Mouse (Mus musculus): ENCODE measurements around the gene Bcor. TPM values are rescaled to one million over a fixed set of nuclear protein-coding genes. Genes with fewer than 3 reads are reported as not detected.

Bcor gene
- polyA plus RNA-seq, 1 experiment from 2014 or later = 14.5 TPM

DNA sequence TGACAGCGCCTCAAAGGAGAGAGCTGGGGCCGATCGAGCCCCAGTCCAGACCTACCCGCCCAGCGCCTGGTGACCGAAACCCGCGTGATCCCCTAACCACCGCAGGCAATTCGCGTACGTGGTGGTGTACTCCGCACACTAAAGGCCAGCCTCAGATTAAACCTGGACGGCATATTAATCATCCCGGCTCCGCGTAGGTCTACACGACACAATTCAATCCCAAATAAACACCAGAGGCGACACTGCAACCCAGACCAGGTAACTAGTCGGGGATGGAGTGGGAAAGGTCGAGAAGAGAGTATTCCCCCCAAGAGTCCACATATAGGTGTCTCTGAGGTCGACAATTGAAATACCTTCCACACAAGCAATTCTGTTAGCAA lies 82.6 kb downstream of the Bcor start:
- Histone ChIP-seq H3K4me1 (replicated peaks; ENCODE audit: control insufficient read depth, insufficient read depth, low read length) (peaks cover 4% of the 10 kb centered on the region), H3K4me2 (peak overlapping the region; percentile 85), H3K4me3 (ENCODE audit: low read depth, low read length) (peak overlapping the region; percentile 74), H3K27me3 (replicated peaks; ENCODE audit: control insufficient read depth, insufficient read depth, low read length) (peaks cover 83% of the 10 kb centered on the region), H3K9ac (ENCODE audit: low read depth, low read length) (peak overlapping the region; percentile 76), H3K36me3 (ENCODE audit: control insufficient read depth, insufficient read depth, low read length) (no peaks in the 10 kb centered on the region), H3K27ac (ENCODE audit: low read depth, low read length) (peak overlapping the region; percentile 30; the same call in 1 of the 2 replicates), H3K9me3 (ENCODE audit: control insufficient read depth, low read length) (no peaks in the 10 kb centered on the region)
- 3% methylated on average over 21 of the region's 22 CpGs for WGBS
- DNase-seq (ENCODE audit: low spot score) (no peak), ATAC-seq (replicated peaks; ENCODE audit: low FRiP score) (no peak)

DNA sequence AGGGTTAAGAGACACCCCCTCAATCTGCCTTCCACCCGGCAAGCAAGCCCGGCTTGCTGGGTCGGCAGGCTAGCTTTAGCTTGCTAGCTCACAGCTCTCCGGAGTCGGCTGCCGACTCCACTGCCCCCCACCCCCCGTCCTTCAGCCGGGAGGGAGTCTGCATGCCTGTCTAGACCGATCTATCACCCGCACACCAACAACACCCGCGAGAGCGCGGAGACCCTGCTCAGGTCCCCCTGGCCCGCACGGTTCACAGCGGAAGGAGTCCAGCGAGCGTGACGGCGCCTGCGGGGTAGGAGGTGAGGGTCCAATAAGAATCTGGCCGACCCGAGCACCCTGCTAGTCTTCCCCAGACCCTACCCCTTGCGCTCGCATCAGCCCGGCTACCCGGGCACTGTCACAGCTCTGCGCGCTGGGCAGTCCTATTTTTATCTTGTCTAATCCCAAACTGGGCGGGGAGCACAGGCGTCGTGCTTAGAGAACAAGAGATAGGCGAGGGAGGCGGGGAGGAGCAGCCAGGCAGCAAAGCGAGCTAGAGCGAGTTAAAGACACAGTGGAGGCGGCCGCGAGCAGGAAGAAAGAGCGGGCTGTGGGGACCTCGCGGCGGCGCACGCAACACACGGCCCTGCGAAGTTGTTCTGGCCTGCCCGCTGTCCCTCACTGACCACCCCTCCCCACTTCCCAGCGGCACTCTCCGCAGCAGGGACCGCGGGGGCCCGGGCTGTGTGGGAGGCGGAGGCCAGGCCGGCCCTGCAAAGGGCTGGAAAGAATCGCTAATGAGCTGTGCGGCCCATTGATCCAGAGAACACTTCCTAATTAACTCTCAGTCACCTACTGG lies 83.2 kb downstream of the Bcor start:
- peak overlapping the region; percentile 46 for H3K9ac ChIP-seq (ENCODE audit: low read depth, low read length)
- DNase-seq (ENCODE audit: low spot score) (peak; percentile 44), ATAC-seq (replicated peaks; ENCODE audit: low FRiP score) (peak; percentile 78)
- H3K27me3 ChIP-seq (replicated peaks; ENCODE audit: control insufficient read depth, insufficient read depth, low read length) = peaks cover 81% of the 10 kb centered on the region
- H3K4me2 ChIP-seq = peak overlapping the region; percentile 85
- H3K4me1 ChIP-seq (replicated peaks; ENCODE audit: control insufficient read depth, insufficient read depth, low read length) = peaks cover 6% of the 10 kb centered on the region
- 2% methylated on average over 54 of the region's 58 CpGs for WGBS
- peak overlapping the region; percentile 74 for H3K4me3 ChIP-seq (ENCODE audit: low read depth, low read length)
- no peaks in the 10 kb centered on the region for H3K9me3 ChIP-seq (ENCODE audit: control insufficient read depth, low read length)
- H3K36me3 ChIP-seq (ENCODE audit: control insufficient read depth, insufficient read depth, low read length) = no peaks in the 10 kb centered on the region
- peak overlapping the region; percentile 30; the same call in 1 of the 2 replicates for H3K27ac ChIP-seq (ENCODE audit: low read depth, low read length)

GRCm38 (mm10) chrX:12072721-12073120 lies 87.4 kb downstream of the Bcor start:
- H3K4me2 ChIP-seq = no peak overlapping the region
- peaks cover 70% of the 10 kb centered on the region for H3K27me3 ChIP-seq (replicated peaks; ENCODE audit: control insufficient read depth, insufficient read depth, low read length)
- ATAC-seq (replicated peaks; ENCODE audit: low FRiP score) = no peak
- no peaks in the 10 kb centered on the region for H3K36me3 ChIP-seq (ENCODE audit: control insufficient read depth, insufficient read depth, low read length)
- H3K9me3 ChIP-seq (ENCODE audit: control insufficient read depth, low read length) = no peaks in the 10 kb centered on the region
- peaks cover 31% of the 10 kb centered on the region for H3K4me1 ChIP-seq (replicated peaks; ENCODE audit: control insufficient read depth, insufficient read depth, low read length)
- no peak overlapping the region for H3K4me3 ChIP-seq (ENCODE audit: low read depth, low read length)
- DNase-seq (ENCODE audit: low spot score) = no peak
- no peak overlapping the region for H3K9ac ChIP-seq (ENCODE audit: low read depth, low read length)
- no peak overlapping the region for H3K27ac ChIP-seq (ENCODE audit: low read depth, low read length)
- WGBS = 41% methylated on average over 6 of the region's 6 CpGs

DNA sequence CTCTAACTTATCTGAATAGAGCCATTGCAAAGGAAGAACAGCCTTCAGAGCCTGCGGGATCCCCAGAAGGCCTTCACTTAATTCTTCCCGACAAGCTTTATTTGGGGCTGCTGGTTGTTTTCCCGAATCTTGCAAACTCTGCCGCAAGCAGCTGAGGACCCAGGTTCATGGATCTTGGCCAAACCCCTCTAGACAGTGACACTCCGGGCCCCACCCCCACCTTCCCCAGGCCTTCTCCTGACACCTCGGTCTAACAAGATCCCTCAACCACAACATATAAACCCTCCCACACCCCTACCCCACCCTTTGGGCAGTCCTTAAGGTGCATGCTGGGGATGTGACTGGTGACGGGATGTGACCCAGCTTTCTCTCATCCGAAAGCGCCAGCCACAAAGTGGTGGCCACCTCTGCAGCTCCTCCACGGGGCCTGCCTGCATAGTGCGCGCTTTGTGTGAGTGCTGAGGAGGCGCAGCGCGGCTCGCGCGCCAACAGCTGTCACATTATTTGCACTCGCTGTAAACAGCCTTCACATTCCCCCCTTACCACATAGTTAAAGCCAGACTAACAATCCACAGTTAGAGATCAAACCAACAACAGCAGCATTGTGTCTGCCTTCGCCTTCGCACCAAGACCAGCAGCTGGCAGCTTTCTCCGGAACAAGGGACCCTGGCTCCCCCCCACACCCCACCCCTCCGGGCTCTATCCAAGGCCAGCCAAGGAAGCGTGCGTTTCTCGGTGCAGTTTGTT lies 91.0 kb downstream of the Bcor start:
- no peak for DNase-seq (ENCODE audit: low spot score)
- peaks cover 47% of the 10 kb centered on the region for H3K4me1 ChIP-seq (replicated peaks; ENCODE audit: control insufficient read depth, insufficient read depth, low read length)
- H3K4me3 ChIP-seq (ENCODE audit: low read depth, low read length) = no peak overlapping the region
- H3K9ac ChIP-seq (ENCODE audit: low read depth, low read length) = no peak overlapping the region
- peak overlapping the region; percentile 14; the same call in 1 of the 2 replicates for H3K4me2 ChIP-seq
- no peaks in the 10 kb centered on the region for H3K36me3 ChIP-seq (ENCODE audit: control insufficient read depth, insufficient read depth, low read length)
- H3K27me3 ChIP-seq (replicated peaks; ENCODE audit: control insufficient read depth, insufficient read depth, low read length) = peaks cover 62% of the 10 kb centered on the region
- no peaks in the 10 kb centered on the region for H3K9me3 ChIP-seq (ENCODE audit: control insufficient read depth, low read length)
- no peak overlapping the region for H3K27ac ChIP-seq (ENCODE audit: low read depth, low read length)
- ATAC-seq (replicated peaks; ENCODE audit: low FRiP score) = no peak
- 15% methylated on average over 26 of the region's 26 CpGs for WGBS

- H3K9me3 ChIP-seq (ENCODE audit: control insufficient read depth, low read length) = no peaks in the 10 kb centered on the region
- WGBS = 37% methylated on average over 18 of the region's 18 CpGs
- ATAC-seq (replicated peaks; ENCODE audit: low FRiP score) (no peak), DNase-seq (ENCODE audit: low spot score) (no peak)
- H3K27me3 ChIP-seq (replicated peaks; ENCODE audit: control insufficient read depth, insufficient read depth, low read length) = peaks cover 58% of the 10 kb centered on the region
- H3K27ac ChIP-seq (ENCODE audit: low read depth, low read length) = no peak overlapping the region
- no peaks in the 10 kb centered on the region for H3K36me3 ChIP-seq (ENCODE audit: control insufficient read depth, insufficient read depth, low read length)
- no peak overlapping the region for H3K9ac ChIP-seq (ENCODE audit: low read depth, low read length)
- H3K4me3 ChIP-seq (ENCODE audit: low read depth, low read length) = no peak overlapping the region
- peaks cover 49% of the 10 kb centered on the region for H3K4me1 ChIP-seq (replicated peaks; ENCODE audit: control insufficient read depth, insufficient read depth, low read length)
- H3K4me2 ChIP-seq = no peak overlapping the region
These were observed 92.2 kb downstream of the Bcor start for GRCm38 (mm10) chrX:12067851-12068510.

DNA sequence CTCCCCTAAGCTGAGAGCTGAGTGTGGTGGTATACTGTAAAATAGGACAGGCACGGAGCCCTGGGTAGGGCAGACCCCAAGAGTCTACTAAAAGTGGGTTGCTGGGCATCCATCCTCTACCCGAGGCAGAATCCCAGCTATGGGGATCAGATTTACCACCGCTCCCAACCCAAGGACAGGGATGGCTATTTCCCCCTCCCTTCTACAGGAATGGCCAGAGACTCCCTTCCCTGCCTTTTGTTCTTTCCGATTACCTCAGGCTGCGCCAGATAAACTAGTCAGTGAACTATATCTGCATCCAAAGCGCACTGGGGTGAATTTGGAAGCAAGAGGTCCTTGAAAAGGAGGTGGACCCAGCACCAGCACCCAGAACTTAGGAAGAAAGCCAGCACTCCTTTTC lies 93.1 kb downstream of the Bcor start:
- 24% methylated on average over 6 of the region's 6 CpGs for WGBS
- H3K4me2 ChIP-seq = no peak overlapping the region
- H3K9ac ChIP-seq (ENCODE audit: low read depth, low read length) = no peak overlapping the region
- H3K4me1 ChIP-seq (replicated peaks; ENCODE audit: control insufficient read depth, insufficient read depth, low read length) = peaks cover 46% of the 10 kb centered on the region
- ATAC-seq (replicated peaks; ENCODE audit: low FRiP score) (no peak), DNase-seq (ENCODE audit: low spot score) (no peak)
- no peak overlapping the region for H3K4me3 ChIP-seq (ENCODE audit: low read depth, low read length)
- no peaks in the 10 kb centered on the region for H3K9me3 ChIP-seq (ENCODE audit: control insufficient read depth, low read length)
- no peaks in the 10 kb centered on the region for H3K36me3 ChIP-seq (ENCODE audit: control insufficient read depth, insufficient read depth, low read length)
- H3K27me3 ChIP-seq (replicated peaks; ENCODE audit: control insufficient read depth, insufficient read depth, low read length) = peaks cover 60% of the 10 kb centered on the region
- no peak overlapping the region for H3K27ac ChIP-seq (ENCODE audit: low read depth, low read length)

DNA sequence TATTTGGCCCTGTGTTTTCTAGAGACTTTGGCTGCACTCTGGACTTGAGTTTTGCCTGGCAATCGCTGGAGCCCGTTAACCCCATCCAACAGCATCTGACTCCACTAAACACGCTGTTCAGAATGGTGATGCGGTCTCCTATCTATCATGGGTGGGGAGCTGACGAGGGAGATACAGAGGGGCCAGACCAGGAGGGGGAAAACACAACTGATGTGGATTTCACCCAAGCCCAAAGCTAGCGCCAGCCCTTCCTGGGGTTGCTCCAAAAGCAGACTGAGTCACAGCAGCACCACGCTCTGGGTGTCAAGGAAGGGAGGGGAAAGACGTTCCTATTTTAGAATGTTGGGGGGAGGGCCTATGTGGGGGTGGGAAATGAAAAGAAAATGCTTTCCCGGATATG lies 94.4 kb downstream of the Bcor start:
- H3K4me1 ChIP-seq (replicated peaks; ENCODE audit: control insufficient read depth, insufficient read depth, low read length) = peaks cover 36% of the 10 kb centered on the region
- ATAC-seq (replicated peaks; ENCODE audit: low FRiP score) (no peak), DNase-seq (ENCODE audit: low spot score) (no peak)
- no peak overlapping the region for H3K4me2 ChIP-seq
- no peaks in the 10 kb centered on the region for H3K9me3 ChIP-seq (ENCODE audit: control insufficient read depth, low read length)
- WGBS = 32% methylated on average over 9 of the region's 9 CpGs
- H3K4me3 ChIP-seq (ENCODE audit: low read depth, low read length) = no peak overlapping the region
- H3K36me3 ChIP-seq (ENCODE audit: control insufficient read depth, insufficient read depth, low read length) = no peaks in the 10 kb centered on the region
- H3K27ac ChIP-seq (ENCODE audit: low read depth, low read length) = no peak overlapping the region
- no peak overlapping the region for H3K9ac ChIP-seq (ENCODE audit: low read depth, low read length)
- peaks cover 55% of the 10 kb centered on the region for H3K27me3 ChIP-seq (replicated peaks; ENCODE audit: control insufficient read depth, insufficient read depth, low read length)

- Histone ChIP-seq H3K27me3 (replicated peaks; ENCODE audit: control insufficient read depth, insufficient read depth, low read length) (peaks cover 38% of the 10 kb centered on the region), H3K4me1 (replicated peaks; ENCODE audit: control insufficient read depth, insufficient read depth, low read length) (peaks cover 19% of the 10 kb centered on the region), H3K9me3 (ENCODE audit: control insufficient read depth, low read length) (no peaks in the 10 kb centered on the region), H3K27ac (ENCODE audit: low read depth, low read length) (no peak overlapping the region), H3K36me3 (ENCODE audit: control insufficient read depth, insufficient read depth, low read length) (no peaks in the 10 kb centered on the region; the same call in 1 of the 2 replicates), H3K4me3 (ENCODE audit: low read depth, low read length) (no peak overlapping the region), H3K9ac (ENCODE audit: low read depth, low read length) (no peak overlapping the region), H3K4me2 (no peak overlapping the region)
- WGBS = 47% methylated on average over 6 of the region's 6 CpGs
- ATAC-seq (replicated peaks; ENCODE audit: low FRiP score) (no peak), DNase-seq (ENCODE audit: low spot score) (no peak)
These were observed 97.3 kb downstream of the Bcor start for GRCm38 (mm10) chrX:12062932-12063260.

All from liver, embryonic 11.5 days (tissue).